Mouse (Mus musculus): ENCODE results near the gene Lingo2. TPM values are rescaled to one million over a fixed set of nuclear protein-coding genes. Genes with fewer than 3 reads are reported as not detected.

The Lingo2 gene
- total RNA-seq, 2 experiments from 2014 or later, result 0.23 TPM; not detected in 1

GRCm38 (mm10) chr4:35885591-35886542 is 1065.7 kb downstream of the Lingo2 start:
- no peak for DNase-seq (ENCODE audit: low spot score in 2 of 2)

GRCm38 (mm10) chr4:35884946-35885460 is 1066.5 kb downstream of the Lingo2 start:
- DNase-seq (ENCODE audit: low spot score in 2 of 2), result peak in 1 of 2 experiments; percentile 13

- no peak for DNase-seq (ENCODE audit: low spot score in 2 of 2)
Observed at GRCm38 (mm10) chr4:35846518-35846917, 1105.0 kb downstream of the Lingo2 start.

GRCm38 (mm10) chr4:35845140-35845539 is 1106.4 kb downstream of the Lingo2 start:
- DNase-seq (ENCODE audit: low spot score in 2 of 2), result no peak

- DNase-seq (ENCODE audit: low spot score in 2 of 2), result no peak
Observed at GRCm38 (mm10) chr4:35844518-35844917, 1107.0 kb downstream of the Lingo2 start.

- DNase-seq (ENCODE audit: low spot score in 2 of 2), result no peak
Observed at GRCm38 (mm10) chr4:35823322-35823870, 1128.2 kb downstream of the Lingo2 start.

- no peak for DNase-seq (ENCODE audit: low spot score in 2 of 2)
Observed at GRCm38 (mm10) chr4:35820701-35821100, 1130.8 kb downstream of the Lingo2 start.

- no peak for DNase-seq (ENCODE audit: low spot score in 2 of 2)
Observed at GRCm38 (mm10) chr4:35814698-35815097, 1136.8 kb downstream of the Lingo2 start.

GRCm38 (mm10) chr4:35807497-35808210 is 1143.9 kb downstream of the Lingo2 start:
- DNase-seq (ENCODE audit: low spot score in 2 of 2), result no peak

- DNase-seq (ENCODE audit: low spot score in 2 of 2), result no peak
Observed at GRCm38 (mm10) chr4:35806881-35807464, 1144.6 kb downstream of the Lingo2 start.

- no peak for DNase-seq (ENCODE audit: low spot score in 2 of 2)
Observed at GRCm38 (mm10) chr4:35784255-35784921, 1167.2 kb downstream of the Lingo2 start.

- DNase-seq (ENCODE audit: low spot score in 2 of 2), result no peak
Observed at GRCm38 (mm10) chr4:35770810-35771209, 1180.7 kb downstream of the Lingo2 start.

GRCm38 (mm10) chr4:35766905-35767304 is 1184.6 kb downstream of the Lingo2 start:
- no peak for DNase-seq (ENCODE audit: low spot score in 2 of 2)

GRCm38 (mm10) chr4:35761181-35761580 is 1190.4 kb downstream of the Lingo2 start:
- no peak for DNase-seq (ENCODE audit: low spot score in 2 of 2)

- DNase-seq (ENCODE audit: low spot score in 2 of 2), result no peak
Observed at GRCm38 (mm10) chr4:35752121-35752860, 1199.3 kb downstream of the Lingo2 start.

- DNase-seq (ENCODE audit: low spot score in 2 of 2), result no peak
Observed at GRCm38 (mm10) chr4:35746693-35747092, 1204.9 kb downstream of the Lingo2 start.

- DNase-seq (ENCODE audit: low spot score in 2 of 2), result no peak
Observed at GRCm38 (mm10) chr4:35724774-35725173, 1226.8 kb downstream of the Lingo2 start.

- DNase-seq (ENCODE audit: low spot score in 2 of 2), result no peak
Observed at GRCm38 (mm10) chr4:35704126-35704525, 1247.4 kb downstream of the Lingo2 start.

- DNase-seq (ENCODE audit: low spot score in 2 of 2), result no peak
Observed at GRCm38 (mm10) chr4:35702661-35703060, 1248.9 kb downstream of the Lingo2 start.

- DNase-seq (ENCODE audit: low spot score in 2 of 2), result no peak
Observed at GRCm38 (mm10) chr4:35695137-35695522, 1256.4 kb downstream of the Lingo2 start.
